Mouse (Mus musculus) frontal cortex, postnatal 14 days (tissue): ENCODE data around the gene Tnfsf8.

ENCODE experiments used
- DNase-seq, 2 experiments: peaks; one replicate each; pipeline ENCODE4 v3.0.0; 2022; ENCODE audit warnings: low spot score in 2 of 2

The Tnfsf8 gene

GRCm38 (mm10) chr4:63860688-63861540 is at the start of gene Tnfsf8:
Tnfsf8 (minus strand) TSS chr4:63861347.
- no peak for DNase-seq

GRCm38 (mm10) chr4:63908511-63908910 is 47.4 kb upstream of the Tnfsf8 start:
- DNase-seq = no peak

- DNase-seq = no peak
These were observed 46.3 kb upstream of the Tnfsf8 start for GRCm38 (mm10) chr4:63907473-63907872.

GRCm38 (mm10) chr4:63906050-63906449 is 44.9 kb upstream of the Tnfsf8 start:
- DNase-seq = no peak

GRCm38 (mm10) chr4:63899081-63899523 is 38.0 kb upstream of the Tnfsf8 start:
- no peak for DNase-seq

- no peak for DNase-seq
These were observed 36.0 kb upstream of the Tnfsf8 start for GRCm38 (mm10) chr4:63897152-63897551.

- no peak for DNase-seq
These were observed 25.0 kb upstream of the Tnfsf8 start for GRCm38 (mm10) chr4:63886156-63886555.

- no peak for DNase-seq
These were observed 15.6 kb upstream of the Tnfsf8 start for GRCm38 (mm10) chr4:63876720-63877119.

GRCm38 (mm10) chr4:63875480-63875879 is 14.3 kb upstream of the Tnfsf8 start:
- no peak for DNase-seq

GRCm38 (mm10) chr4:63870678-63871077 is 9.5 kb upstream of the Tnfsf8 start:
- no peak for DNase-seq

- DNase-seq = no peak
These were observed 7.6 kb upstream of the Tnfsf8 start for GRCm38 (mm10) chr4:63868770-63869169.

GRCm38 (mm10) chr4:63862953-63863352 is 1.8 kb upstream of the Tnfsf8 start:
- DNase-seq = no peak

- DNase-seq = no peak
These were observed 1.0 kb upstream of the Tnfsf8 start for GRCm38 (mm10) chr4:63862092-63862697.

GRCm38 (mm10) chr4:63860236-63860635 is 911 bp downstream of the Tnfsf8 start:
- no peak for DNase-seq

- DNase-seq = no peak
These were observed 1.4 kb downstream of the Tnfsf8 start for GRCm38 (mm10) chr4:63859785-63860203.

- DNase-seq = no peak
These were observed 2.4 kb downstream of the Tnfsf8 start for GRCm38 (mm10) chr4:63858646-63859224.

GRCm38 (mm10) chr4:63856764-63857163 is 4.4 kb downstream of the Tnfsf8 start:
- DNase-seq = no peak

- DNase-seq = no peak
These were observed 7.3 kb downstream of the Tnfsf8 start for GRCm38 (mm10) chr4:63853782-63854386.

- DNase-seq = no peak
These were observed 11.1 kb downstream of the Tnfsf8 start for GRCm38 (mm10) chr4:63850082-63850481.

- DNase-seq = no peak
These were observed 14.1 kb downstream of the Tnfsf8 start for GRCm38 (mm10) chr4:63846881-63847597.

GRCm38 (mm10) chr4:63845760-63846159 is 15.4 kb downstream of the Tnfsf8 start:
- no peak for DNase-seq

- peak in 1 of 2 experiments; percentile 18 for DNase-seq
These were observed 17.2 kb downstream of the Tnfsf8 start for GRCm38 (mm10) chr4:63843924-63844323.
